Mouse (Mus musculus): ENCODE data around the gene Akt1.

Gene Akt1

GRCm38 (mm10) chr12:112674132-112675011 is at the start of gene Akt1:
Akt1 (minus strand) TSS chr12:112674884.
- no peak for DNase-seq (ENCODE audit: low spot score)

- DNase-seq (ENCODE audit: low spot score) = no peak
Measured at GRCm38 (mm10) chr12:112724077-112724805, 49.6 kb upstream of the Akt1 start.

DNA sequence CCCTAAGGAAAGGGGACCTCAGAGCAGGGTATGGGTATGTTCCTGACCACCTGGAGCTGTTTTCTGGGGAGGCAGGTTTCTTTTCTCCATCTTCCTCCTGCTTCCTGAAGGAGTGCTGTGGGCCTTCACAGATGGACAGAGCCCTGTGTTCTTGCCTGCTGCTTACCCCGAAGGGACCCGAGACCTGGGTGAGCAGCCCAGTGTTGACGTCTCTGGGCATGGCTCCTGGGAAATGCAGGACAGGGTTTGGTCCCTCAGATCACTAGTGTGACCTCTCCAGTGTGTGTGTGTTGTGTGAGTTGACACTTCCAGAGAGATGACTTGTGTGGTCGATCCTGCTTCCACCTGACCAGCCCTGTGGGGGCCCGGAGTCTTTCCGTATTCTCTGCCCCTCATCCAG is 48.8 kb upstream of the Akt1 start:
- no peak for DNase-seq (ENCODE audit: low spot score)

DNA sequence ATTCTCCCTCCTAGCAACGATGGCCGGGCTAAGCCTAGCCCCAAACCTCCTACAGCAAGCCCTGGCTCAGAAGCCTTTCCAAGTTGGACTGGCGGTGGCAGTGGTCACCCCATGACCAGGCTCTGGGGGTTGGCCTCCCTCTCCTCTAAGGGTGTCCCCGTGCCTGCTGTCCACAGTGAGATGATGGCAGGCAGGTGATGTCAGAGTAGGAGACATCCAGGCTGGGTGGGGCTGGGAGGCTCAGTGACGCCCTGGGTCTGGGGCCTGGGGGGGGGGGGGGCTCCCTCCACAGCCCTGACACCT is 48.3 kb upstream of the Akt1 start:
- no peak for DNase-seq (ENCODE audit: low spot score)

DNA sequence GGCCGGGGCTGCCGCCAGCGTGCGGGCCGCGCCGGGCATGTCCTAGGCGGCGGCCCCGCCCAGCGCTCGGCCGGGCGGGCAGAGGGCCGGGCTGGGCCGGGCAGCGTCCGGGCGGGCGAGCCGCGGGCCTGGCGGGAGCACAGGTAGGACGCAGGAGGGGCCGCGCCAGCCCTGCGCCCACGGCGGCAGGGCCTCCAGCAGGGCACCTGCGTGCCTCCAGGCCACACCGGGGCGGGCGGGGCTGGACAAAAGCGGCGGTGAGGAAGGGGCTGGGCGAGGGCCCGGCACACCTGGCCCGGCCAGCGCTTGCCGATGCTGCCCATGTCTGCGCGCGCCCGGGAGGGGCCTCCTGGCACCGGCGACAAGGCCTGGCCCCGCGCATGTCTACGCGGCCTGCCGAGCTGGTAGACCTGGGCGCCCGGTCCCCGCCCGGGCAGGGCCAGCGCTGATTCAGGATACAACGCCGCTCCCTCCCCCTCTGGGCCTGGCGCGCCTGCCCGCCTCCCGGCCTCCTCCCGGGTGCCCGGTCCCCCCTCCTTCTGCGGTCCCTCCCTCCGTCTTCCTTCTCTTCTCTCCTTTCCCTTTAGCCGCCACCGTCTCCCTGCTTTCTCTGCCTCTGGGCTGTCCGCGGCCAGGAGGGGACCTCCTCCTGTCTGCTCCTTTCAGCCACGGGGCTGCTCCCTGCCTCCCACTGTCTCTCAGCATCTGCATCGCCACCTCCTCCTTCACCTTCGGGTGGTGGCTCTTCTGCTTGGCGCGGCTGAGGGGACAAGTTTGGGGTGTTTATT is 47.8 kb upstream of the Akt1 start:
- peak; percentile 49 for DNase-seq (ENCODE audit: low spot score)

GRCm38 (mm10) chr12:112721424-112722239 is 46.9 kb upstream of the Akt1 start:
- DNase-seq (ENCODE audit: low spot score) = no peak

GRCm38 (mm10) chr12:112720890-112721423 is 46.3 kb upstream of the Akt1 start:
- DNase-seq (ENCODE audit: low spot score) = no peak

- DNase-seq (ENCODE audit: low spot score) = no peak
Measured at GRCm38 (mm10) chr12:112720216-112720615, 45.5 kb upstream of the Akt1 start, which contains the start of gene Cep170b. Cep170b (plus strand) TSS chr12:112720455.

DNA sequence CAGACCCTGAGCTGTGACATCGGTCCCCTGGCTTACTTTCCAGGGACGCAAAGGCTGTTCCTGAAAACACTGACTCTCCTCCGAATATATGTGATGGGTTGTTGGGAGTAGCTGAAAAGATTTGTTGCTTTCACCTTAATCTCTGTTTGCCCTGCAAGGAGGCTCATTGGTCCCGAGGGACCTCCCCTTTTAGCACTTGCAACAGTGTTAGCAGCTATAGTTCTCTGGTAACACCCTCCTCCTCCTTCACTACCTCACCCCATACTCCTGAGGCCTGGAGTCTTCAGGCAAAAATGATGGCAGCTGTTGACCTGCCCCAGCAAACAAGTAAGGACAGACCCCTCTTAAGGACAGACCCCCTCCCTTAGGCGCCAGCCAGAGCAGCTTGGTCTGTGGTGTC is 44.3 kb upstream of the Akt1 start:
- DNase-seq (ENCODE audit: low spot score) = no peak

DNA sequence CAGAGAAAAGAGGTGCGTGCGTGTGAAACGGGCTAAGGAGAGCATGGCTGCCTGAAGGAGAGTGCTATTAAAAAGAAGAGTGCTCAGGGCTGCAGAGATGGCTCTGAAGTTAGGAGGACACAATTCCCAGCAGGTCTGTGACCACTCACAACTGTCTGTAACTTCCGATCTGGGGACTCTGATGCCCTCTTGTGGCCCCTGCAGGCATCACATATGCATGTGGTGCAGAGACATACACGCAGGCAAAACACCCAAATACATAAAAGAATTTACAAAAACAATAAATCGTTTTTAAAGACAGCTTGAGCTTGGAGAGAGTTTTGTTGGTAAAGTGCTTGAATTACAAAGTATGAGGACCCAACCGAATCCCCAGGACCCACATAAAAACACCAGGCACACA is 42.5 kb upstream of the Akt1 start:
- DNase-seq (ENCODE audit: low spot score) = no peak

DNA sequence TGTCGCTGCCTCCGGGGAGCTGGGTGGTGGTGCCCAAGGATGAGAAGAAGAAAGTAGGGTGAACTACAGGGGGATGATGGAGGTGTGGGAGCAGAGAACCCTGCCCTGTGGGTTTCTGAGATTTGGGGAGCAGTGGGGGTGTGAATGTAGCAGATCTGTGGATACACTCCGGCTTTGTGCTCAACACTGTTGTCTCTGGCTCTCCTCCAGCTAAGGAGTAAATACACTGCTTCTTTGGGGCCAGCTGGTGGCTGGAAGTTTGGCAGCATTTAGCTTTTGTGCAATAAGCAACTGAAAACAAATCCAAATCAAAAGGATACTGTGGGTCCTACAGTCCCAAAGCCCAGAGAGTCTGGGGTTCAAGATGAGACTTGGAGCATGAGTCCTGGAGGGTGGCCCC is 39.3 kb upstream of the Akt1 start:
- no peak for DNase-seq (ENCODE audit: low spot score)

DNA sequence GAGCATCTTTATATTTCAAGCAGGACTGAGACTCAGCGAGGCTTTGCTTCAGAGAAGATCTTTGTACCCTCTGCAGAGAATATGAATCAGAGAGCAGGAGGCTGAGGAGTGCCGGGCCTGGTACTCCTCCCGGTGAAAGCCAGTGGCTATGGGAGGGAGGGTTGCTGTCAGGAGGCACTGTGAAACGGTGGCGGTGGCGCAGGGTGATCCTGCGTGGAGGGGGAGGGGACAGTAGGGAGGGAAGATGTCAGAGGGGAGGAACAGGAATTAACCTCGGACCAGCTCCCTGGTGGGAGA is 32.8 kb upstream of the Akt1 start:
- DNase-seq (ENCODE audit: low spot score) = no peak

DNA sequence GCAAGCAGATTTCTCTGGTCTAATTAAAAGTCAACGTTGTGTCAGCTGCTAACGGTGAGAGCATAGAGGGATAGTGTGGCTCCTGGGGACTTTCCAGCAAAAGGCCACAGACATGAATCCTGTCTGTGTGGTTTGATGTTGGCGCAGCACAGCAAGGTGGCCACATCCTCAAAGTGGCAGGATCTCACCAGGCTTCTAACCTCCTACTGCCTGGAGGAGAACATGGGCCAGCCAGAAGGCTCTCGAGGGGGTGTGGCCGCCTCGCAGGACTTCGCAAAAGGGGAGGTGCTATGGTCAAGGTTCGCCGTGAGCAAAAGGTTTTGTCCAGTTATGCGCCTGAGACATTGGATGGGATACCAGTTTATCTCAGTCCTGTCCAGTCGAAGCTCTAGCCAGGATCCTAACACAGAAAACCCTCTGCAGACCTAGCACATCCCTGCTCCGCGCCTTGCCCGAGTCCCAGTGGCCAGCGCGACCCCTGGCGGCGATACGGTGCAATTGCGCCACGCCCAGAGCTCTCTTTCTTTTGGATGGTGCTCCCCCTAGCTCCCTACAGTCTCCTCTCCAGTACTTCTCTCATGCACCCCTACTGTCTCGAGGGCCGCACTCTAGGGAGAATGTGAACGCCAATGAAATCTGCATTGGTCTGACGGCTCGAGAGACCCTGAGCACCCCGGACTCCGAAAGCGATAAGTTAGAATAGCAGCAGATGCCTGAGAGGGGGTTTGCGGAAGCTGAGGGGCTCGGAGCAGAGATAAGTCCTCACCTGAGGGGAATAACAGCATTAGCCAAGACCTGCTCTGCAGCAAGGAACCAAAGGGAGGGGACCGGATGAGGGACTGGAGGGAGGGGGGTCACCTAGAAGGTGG is 32.3 kb upstream of the Akt1 start:
- peak; percentile 75 for DNase-seq (ENCODE audit: low spot score)

GRCm38 (mm10) chr12:112702374-112703320 is 28.0 kb upstream of the Akt1 start:
- DNase-seq (ENCODE audit: low spot score) = no peak

- DNase-seq (ENCODE audit: low spot score) = no peak
Measured at GRCm38 (mm10) chr12:112700522-112700921, 25.8 kb upstream of the Akt1 start.

DNA sequence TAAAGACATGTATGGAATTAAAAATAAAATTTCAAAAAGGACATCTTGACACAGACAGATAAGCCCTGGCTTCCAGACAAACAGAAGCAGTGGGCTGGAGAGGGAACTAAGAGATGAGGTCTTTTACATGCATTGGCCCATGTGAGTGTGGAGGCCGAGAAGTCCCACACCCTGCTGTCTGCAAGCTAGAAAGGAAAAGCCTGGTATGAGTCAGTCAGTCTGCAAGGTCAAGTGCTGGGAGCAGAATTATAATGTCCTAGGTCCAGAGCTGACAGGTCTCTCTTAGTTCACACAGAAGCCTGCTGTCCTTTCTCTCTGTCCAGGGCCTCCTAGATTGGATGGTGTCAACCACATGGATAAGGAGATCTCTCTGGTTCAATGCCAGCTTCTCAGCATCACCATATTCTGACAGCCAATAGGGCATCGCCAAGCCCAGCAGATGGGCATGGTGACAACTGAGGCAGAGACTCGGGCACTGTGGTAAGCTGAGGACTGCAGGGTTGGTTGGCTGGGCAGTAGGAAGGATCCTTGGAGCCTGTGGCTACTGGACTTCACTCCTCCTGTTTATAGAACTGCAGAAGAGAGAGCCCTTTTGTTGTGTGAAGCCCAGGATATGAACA is 22.2 kb upstream of the Akt1 start:
- DNase-seq (ENCODE audit: low spot score) = no peak

- no peak for DNase-seq (ENCODE audit: low spot score)
Measured at GRCm38 (mm10) chr12:112694127-112694475, 19.4 kb upstream of the Akt1 start.

- DNase-seq (ENCODE audit: low spot score) = peak; percentile 82
Measured at GRCm38 (mm10) chr12:112693185-112694126, 18.8 kb upstream of the Akt1 start.

All from urinary bladder, postnatal 10 days (tissue).